Mouse (Mus musculus) thymus, adult 2 months (tissue): Measurements from ENCODE around the gene Hs3st6.

ENCODE experiments used
- CTCF ChIP-seq: fragments of 200-500 bp; IDR thresholded peaks from 2 replicates; pipeline ENCODE4 v1.5.1; 2012; ENCODE audit warnings: mild to moderate bottlenecking, control low read depth, low read length, moderate library complexity, borderline replicate concordance; ENCODE audit not compliant: control insufficient read depth, poor library complexity, insufficient read depth; ENCODE audit errors: extremely low read depth
- POLR2A ChIP-seq: fragments of 200-500 bp; IDR thresholded peaks from 2 replicates; pipeline ENCODE4 v1.6.1; 2012; ENCODE audit warnings: mild to moderate bottlenecking, low read length, control low read depth, moderate library complexity; ENCODE audit not compliant: control insufficient read depth, poor library complexity, insufficient read depth; ENCODE audit errors: extremely low read depth

DNA sequence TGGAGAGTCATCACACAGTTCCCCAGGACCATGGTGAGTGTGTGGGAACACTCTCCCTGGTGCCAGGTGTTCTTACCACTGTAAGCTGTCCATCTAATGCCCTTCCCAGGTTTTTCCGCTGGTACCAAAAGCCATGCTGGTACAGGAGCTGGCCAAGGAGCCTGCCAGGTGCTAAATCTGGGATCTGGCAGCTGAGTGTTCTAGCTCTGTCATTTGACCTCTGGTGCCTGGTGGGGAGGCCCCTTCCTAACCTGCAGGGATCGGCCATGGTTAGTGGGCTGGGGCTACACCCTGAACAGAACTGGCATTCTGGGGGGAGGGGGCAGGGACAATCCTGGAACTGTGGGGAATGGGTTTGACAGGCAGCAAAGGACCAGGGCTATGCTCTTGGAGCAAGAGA, 25.2 kb upstream of the Hs3st6 start, which contains the start of gene Rpl3l:
- TF ChIP-seq POLR2A, result no peak
- no peak for TF ChIP-seq CTCF
